Mouse (Mus musculus): Measurements from ENCODE around the gene Slc22a3. TPM values are rescaled to one million over a fixed set of nuclear protein-coding genes. Genes with fewer than 3 reads are reported as not detected.

Slc22a3 gene
- polyA plus RNA-seq, 1 experiment, result 3.3 TPM

- TF ChIP-seq CTCF (IDR thresholded peaks at IDR 0.05; ENCODE audit: borderline replicate concordance, control insufficient read depth, extremely low read depth, insufficient read depth, low read length, poor library complexity), result no peak
- no peak for TF ChIP-seq POLR2A (IDR thresholded peaks at IDR 0.05; ENCODE audit: control insufficient read depth, extremely low read depth, insufficient read depth, low read length, poor library complexity)
- Histone ChIP-seq H3K4me3 (ENCODE audit: control insufficient read depth, insufficient read depth, low read length) (no peak overlapping the region), H3K27ac (ENCODE audit: control insufficient read depth, insufficient read depth, low read length) (no peak overlapping the region), H3K36me3 (ENCODE audit: control insufficient read depth, insufficient read depth, low read length) (no peaks in the 10 kb centered on the region), H3K4me1 (replicated peaks; ENCODE audit: control insufficient read depth, insufficient read depth, low read length) (peaks cover 4% of the 10 kb centered on the region), H3K27me3 (ENCODE audit: control insufficient read depth, insufficient read depth, low read length) (no peaks in the 10 kb centered on the region)
- DNase-seq, result no peak
- WGBS, result 80% methylated on average over 5 of the region's 5 CpGs
These were observed 138.1 kb downstream of the Slc22a3 start for GRCm38 (mm10) chr17:12369393-12369792.

Other genes starting within 250 kb of the Slc22a3 start
- gene Map3k4, start 188.9 kb downstream of the Slc22a3 start, polyA plus RNA-seq (2012; rRNA removed), result 27.7 and 43.4 TPM in 2 replicates
- 0.05 and 2.5 TPM in 2 replicates for gene Plg, start 129.1 kb downstream of the Slc22a3 start, polyA plus RNA-seq (2012; rRNA removed)
- 0.38 and 0.54 TPM in 2 replicates for gene Slc22a2, start 76.4 kb upstream of the Slc22a3 start, polyA plus RNA-seq (2012; rRNA removed)
- 0.80 and 1.1 TPM in 2 replicates for gene Slc22a1, start 168.1 kb upstream of the Slc22a3 start, polyA plus RNA-seq (2012; rRNA removed)